Mouse (Mus musculus): ENCODE results near the gene Gm42906.

- TF ChIP-seq CTCF (IDR thresholded peaks at IDR 0.05) (no peak), EP300 (IDR thresholded peaks at IDR 0.05) (no peak)
Measured at GRCm38 (mm10) chr5:151223696-151224366, 204.1 kb downstream of the Gm42906 start.

Measured in lung, postnatal 0 days (tissue).